Mouse (Mus musculus) 416B (cell line): ENCODE measurements around the gene Fosl2.

ENCODE experiments used
- DNase-seq: peaks from one replicate; pipeline ENCODE4 v3.0.0; 2011; ENCODE audit warnings: low read depth

The Fosl2 gene

GRCm38 (mm10) chr5:32135336-32136206, at the start of gene Fosl2:
TSS of gene Fosl2 (plus strand) at chr5:32135801.
- DNase-seq = peak; percentile 98

DNA sequence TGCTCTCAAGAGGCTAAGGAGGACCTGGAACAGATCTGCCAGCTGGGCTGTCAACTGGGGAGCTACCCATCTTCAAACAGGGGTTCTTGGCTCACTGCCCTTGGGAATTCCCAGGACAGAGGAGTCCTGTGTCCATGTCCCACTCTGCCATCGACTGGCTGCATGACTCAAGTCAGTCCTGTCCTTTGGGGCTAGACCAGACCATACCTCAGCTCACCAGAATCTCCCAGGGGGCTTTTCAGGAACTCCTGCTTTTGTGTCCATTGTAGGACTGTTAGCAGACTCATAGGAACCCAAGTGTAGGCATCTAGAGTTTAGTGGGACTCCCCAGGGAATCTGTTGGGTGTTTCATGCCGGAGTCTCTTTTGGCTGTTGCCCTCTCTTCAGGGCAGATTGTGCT, 49.6 kb upstream of the Fosl2 start:
- DNase-seq = no peak

DNA sequence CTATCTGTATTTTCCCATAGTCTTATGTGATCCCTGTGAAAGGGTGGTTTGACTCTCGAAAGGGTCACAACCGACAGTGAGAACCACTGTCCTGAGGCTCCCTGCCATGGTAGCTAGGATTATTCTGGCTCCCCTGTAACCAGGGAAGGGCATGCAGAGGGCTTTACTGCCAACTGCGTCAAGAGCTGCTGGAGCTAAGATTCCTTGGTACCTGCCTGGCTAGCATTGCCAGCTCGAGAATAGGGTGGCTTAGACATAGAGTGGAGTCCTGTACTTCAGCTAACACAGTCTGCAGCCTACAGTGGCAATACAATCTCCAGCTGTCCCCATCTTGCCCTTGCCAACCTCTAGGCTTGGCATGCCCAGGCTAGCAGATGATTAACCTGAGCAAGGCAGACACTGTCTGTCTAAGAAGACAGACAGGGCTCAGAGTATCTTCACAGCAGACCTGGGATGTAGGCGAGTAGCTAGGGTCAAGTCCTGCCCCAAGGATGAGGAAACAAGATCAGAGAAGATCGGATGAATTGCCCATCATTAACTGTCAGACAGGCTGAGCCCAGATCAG, 49.0 kb upstream of the Fosl2 start:
- DNase-seq = no peak

DNA sequence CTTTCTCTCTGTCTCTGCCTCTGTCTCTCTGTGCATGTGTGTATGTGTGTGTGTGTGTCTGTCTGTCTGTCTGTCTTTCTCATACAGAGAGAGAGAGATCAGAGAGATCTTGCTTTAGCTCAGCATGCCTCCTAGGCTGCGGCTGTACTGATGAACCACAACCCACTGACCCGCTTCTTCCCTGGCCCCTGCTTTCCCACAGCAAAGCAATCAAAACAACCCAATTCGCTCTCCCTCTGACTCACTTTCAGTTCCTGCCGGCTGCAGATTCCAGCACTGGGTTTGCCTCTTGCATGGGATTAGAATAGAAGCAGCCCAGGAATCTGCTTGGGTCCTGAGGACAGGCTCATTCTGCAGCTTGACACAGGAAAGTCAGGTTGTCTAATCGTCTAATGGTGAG, 46.1 kb upstream of the Fosl2 start:
- DNase-seq = peak; percentile 29

- DNase-seq = no peak
These were observed 43.3 kb upstream of the Fosl2 start for GRCm38 (mm10) chr5:32092281-32092680.

GRCm38 (mm10) chr5:32098691-32099090, 36.9 kb upstream of the Fosl2 start:
- DNase-seq = no peak

GRCm38 (mm10) chr5:32102484-32102883, 33.1 kb upstream of the Fosl2 start:
- no peak for DNase-seq

DNA sequence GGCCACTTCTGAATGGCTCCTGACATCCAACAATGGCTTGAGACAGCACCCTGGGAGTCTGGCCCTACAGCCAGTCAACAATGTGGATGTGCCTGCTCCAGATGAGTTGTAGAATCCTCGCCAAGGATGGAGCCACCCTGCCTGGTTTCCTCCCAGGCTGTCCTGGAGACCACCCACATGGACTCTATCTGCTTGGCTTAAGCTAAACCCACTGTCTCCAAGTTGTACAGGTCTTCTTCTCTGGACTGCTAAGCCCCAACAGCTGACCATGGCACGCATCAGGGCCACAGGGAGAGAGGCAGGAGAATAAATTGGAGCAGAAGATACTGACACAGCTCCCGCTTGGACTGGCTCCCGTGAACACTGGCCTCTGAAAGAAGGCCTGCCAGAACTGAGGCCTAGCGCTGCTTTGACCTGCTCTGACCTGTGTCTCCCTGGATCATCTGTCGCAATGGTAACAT, 32.6 kb upstream of the Fosl2 start:
- DNase-seq = no peak

DNA sequence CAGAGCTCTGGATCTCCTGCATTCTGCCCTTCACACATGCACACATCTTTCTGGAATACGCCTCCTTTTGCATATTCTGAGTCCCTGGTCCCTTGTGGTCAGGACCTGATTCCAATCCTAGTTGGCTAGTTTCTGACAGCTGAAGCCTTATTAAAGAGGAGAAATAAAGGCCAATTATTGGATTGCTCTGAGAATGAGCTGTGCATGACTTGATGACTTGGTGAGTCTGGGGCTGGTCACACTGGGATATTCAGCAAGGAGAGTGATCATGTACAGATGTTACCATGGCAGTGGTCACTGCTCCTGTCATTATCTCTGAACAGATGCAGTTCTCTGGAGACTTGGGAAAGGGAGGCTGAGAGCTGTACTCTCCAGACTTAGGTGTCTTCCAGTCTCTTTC, 32.1 kb upstream of the Fosl2 start:
- no peak for DNase-seq

GRCm38 (mm10) chr5:32104119-32104990, 31.2 kb upstream of the Fosl2 start:
- peak; percentile 91 for DNase-seq

GRCm38 (mm10) chr5:32106473-32107140, 29.0 kb upstream of the Fosl2 start:
- no peak for DNase-seq

- DNase-seq = peak; percentile 55
These were observed 24.9 kb upstream of the Fosl2 start for GRCm38 (mm10) chr5:32110651-32111050.

DNA sequence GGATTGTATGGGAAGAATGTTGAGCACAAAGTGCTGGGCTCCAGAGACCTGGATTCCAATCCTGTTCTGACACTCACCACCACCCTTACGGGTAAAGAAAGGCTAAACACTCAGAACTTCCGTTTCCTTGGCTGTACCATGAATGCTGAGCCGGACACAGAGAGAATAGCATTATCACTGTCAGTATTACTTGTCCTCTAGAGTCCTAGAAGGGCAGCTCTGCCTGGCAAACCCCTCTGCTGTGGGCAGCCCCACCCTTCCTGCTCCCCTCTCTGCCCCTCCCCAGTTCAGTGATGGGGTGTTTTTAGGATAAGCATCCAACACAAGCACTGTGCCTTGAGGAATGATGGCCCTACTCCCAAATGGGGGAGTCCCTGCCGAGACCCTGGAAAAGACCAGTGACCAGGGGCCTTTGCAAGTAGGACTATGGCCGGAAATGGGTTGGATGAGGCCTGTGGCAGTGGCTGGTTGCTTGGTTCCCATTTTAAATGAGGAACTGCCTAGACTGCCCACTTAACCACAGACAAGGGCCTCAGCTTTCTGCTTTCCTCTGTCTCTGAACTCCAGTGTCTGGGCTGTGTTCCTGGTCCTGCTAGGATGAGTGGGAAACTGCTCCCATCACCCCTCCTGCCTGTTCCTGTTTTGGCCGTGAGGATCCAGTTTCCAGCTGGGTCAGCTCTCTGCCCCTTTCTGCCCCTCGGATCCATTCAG, 23.2 kb upstream of the Fosl2 start:
- peak; percentile 86 for DNase-seq

DNA sequence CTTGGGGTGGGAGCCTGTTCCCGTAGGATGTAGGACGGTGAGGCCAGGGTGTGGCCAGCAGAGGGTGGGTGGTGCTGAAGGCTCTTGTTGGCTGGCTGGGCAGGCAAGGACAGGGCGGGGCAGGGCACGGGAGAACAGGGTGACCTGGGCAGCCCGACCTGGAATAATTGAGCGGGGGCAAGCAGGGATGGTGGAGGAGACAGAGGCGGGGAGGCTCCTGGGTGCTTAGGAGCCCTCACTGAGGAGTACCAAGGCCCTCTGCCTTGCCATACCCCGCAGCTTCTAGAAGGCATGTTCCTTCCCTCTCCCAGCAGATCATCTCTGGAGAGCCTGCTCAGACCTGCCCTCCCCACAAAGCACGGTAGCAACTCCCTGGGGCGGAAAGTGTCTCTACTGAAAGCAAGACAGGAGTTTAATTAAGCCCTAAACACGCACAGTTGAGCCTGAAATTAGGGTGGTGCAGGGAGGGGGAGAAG, 14.7 kb upstream of the Fosl2 start:
- DNase-seq = no peak

DNA sequence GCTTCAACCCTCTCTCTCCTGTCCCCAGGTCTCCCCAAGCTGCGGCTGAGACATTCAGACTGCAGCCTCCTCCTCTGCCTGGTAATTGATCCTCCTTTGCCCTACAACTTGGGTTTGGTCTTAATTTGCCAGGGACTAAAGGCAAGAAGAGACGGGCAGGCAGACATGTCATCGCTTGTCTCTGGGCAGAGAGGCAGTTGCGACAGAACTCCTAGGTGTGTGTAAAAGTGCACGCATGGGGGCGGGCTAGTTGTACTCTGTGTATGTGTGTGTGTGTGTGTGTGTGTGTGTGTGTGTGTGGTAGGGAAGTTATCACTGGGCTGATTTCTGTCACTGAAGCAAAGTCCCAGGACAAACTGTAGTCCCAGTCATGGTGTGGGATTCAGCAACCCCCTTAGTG, 13.7 kb upstream of the Fosl2 start:
- DNase-seq = peak; percentile 46

DNA sequence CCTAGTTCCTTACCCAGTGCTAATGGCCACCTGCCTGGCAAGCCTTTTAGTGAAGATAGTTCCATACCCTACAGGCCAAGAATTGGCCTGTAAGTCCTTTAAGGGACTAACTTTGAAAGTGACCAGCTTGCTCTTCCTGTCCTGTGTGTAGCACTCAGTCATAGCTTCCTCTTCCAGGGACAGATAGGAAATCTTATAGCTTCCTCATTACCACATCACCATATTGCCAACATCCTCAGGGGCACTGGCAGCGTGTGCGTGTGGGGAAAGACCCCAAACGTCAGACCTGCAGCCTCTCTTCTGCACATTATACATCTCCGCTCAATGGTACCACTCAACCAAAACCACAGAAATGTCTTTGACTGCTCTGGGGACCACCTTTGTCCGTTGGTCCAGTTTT, 13.2 kb upstream of the Fosl2 start:
- peak; percentile 67 for DNase-seq

DNA sequence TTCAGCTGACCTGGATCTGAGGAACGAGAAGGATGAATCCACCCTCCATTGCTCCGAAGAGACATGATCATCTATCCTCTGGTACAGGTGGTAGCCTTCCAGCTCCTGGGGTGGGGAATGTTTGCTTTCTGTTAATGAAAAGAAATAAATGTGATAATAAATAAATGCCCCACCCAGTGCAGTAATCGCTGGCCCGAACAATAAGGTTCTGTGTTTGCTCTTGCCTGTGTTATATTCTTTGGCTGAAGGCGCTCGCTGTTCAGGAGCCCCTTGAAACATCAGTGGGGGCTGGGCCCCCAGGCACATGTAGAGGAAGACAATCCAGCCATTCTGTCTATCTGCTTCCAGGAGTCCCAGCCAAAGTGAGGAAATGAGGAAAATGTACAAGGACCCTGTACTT, 10.6 kb upstream of the Fosl2 start:
- DNase-seq = no peak

- DNase-seq = no peak
These were observed 8.4 kb upstream of the Fosl2 start for GRCm38 (mm10) chr5:32127226-32127625.

GRCm38 (mm10) chr5:32127927-32128326, 7.7 kb upstream of the Fosl2 start:
- DNase-seq = no peak

GRCm38 (mm10) chr5:32132971-32133501, 2.6 kb upstream of the Fosl2 start:
- DNase-seq = peak; percentile 80

DNA sequence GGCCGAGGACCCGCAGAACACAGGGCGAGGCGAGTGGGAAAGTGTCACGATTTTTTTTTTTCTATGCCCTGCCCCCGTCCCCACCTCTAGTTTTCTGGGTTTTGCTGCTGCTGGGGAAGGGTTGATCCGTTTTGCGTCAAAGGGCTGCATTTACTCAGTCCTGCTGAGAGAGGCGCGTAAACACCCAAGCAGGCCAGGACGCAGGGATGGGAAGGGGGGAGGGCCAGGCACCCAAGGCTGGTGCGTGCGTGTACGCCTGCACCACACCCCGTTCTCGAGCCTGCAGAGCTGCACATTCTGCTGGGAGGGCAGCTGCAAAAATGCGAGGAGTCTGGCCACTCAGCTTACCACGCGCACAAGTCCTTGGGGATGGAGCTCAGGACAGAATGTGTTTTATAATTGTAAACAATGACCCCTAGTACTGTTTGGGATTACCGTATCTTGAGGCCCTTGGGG, 2.0 kb upstream of the Fosl2 start:
- DNase-seq = peak; percentile 80
